Mouse (Mus musculus) cerebral cortex, adult 2 months (tissue): ENCODE data around the gene Cdkal1.

Experiments used
- WGBS: fragments of 180-500 bp; shearing (Covaris S2); methylation state at CpG from one replicate; pipeline ENCODE4 v1.1.7; 2018; 5-methylcytosine and 5-hydroxymethylcytosine counted together

Gene Cdkal1

DNA sequence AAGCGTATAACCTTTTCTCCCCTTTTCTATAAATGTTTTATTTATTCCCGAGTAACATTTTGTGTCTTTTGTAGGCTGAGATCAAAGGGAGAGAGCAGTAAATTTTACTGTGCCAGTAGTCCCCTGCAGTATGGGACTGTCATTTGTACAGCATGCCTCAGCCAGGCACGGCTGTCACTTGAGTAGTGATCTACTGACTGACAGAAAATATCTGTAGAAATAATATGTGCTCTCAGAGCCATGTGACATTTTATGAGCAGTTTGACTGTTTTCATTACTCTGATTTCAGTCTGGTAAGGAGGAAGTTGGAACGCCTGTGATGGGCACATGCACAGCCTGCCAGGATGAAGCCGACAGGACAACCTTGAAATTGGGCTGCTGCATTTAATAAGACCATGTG lies 455.6 kb downstream of the Cdkal1 start:
- WGBS, result 86% methylated on average over 5 of the region's 5 CpGs

- 32% methylated on average over 2 of the region's 2 CpGs for whole genome bisulfite sequencing
Measured at GRCm38 (mm10) chr13:29398456-29398855, 457.0 kb downstream of the Cdkal1 start.

DNA sequence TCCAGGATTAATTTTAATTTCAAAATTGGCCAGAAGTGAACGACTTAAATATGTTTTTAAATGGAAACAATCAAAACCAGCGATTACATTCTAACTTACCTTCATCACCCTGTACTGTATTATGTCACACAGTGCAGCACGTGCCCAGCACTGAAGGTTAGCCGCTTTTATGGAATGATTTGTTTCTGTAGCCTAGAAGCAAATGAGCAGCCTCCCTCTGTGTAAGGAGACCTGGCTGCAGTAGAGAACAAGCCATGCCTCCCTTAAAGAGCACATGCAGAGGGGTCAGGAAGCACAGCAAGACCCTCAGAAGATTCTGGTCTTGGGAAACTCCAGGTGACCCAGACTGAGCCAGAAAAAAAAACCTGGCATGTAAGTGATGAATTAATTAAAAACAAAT lies 459.8 kb downstream of the Cdkal1 start:
- WGBS, result 95% methylated on average over 4 of the region's 4 CpGs

DNA sequence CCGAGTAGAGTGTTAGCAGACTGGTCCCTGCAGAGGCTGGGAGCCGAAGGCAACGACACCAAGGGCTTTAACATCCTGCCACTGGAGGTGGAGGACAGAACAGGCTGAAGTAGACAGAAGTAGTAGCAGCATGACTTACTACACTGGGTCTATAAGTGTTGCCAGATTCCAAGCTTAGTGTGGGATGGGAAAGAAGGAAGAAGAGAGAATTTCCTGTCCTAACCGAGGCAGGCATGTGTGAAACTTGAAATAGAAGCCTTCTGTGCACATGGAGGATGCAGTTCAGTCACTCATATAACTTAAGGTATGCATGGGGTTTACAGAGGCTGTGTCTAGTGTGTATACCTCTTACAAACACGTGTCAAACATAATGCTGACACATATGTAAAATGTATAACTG lies 465.4 kb downstream of the Cdkal1 start:
- WGBS, result 59% methylated on average over 5 of the region's 5 CpGs

DNA sequence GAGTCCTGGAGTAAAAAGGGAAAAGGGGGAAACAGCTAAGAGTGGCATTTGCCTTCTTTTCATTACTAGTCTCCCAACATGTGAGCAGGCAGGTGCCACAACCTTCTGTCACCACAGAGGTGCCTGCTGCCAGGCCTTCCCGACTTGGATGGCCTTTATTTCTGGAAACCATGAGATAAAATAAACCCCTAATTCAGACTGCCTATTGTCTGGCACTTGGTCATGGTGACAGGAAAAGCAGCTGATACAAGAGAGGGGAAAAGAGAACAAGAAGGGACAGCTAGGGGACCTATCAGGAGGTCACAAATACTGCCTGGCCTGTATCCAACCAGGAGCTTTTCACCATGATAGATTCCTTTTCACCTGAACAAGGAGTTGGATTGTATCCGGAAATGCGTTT lies 466.6 kb downstream of the Cdkal1 start:
- 70% methylated on average over 3 of the region's 3 CpGs for WGBS

DNA sequence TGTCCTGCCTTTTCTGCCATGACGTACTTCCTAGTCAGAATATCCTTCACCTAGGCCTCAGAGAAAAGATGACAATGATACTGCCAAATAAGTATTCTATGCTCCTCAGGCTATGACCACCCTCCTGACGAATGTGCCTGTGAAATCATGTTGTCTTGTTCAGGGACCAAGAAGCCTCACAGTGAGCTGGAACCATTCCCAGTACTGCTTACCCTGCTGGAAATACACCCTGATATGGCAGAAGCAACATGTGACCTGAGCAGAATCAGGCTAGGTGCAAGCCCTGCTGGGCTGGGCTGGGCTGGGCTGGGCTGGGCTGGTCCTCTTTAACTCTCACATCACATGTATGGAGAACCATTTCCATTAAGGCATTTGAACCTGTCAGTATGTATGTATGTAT lies 477.9 kb downstream of the Cdkal1 start:
- 72% methylated on average over 2 of the region's 2 CpGs for WGBS

- 58% methylated on average over 3 of the region's 3 CpGs for whole genome bisulfite sequencing
Measured at GRCm38 (mm10) chr13:29371916-29372315, 483.6 kb downstream of the Cdkal1 start.

- WGBS, result 72% methylated on average over 4 of the region's 4 CpGs
Measured at GRCm38 (mm10) chr13:29371466-29371771, 484.1 kb downstream of the Cdkal1 start.

GRCm38 (mm10) chr13:29370731-29371465 lies 484.6 kb downstream of the Cdkal1 start:
- 62% methylated on average over 5 of the region's 5 CpGs for WGBS

DNA sequence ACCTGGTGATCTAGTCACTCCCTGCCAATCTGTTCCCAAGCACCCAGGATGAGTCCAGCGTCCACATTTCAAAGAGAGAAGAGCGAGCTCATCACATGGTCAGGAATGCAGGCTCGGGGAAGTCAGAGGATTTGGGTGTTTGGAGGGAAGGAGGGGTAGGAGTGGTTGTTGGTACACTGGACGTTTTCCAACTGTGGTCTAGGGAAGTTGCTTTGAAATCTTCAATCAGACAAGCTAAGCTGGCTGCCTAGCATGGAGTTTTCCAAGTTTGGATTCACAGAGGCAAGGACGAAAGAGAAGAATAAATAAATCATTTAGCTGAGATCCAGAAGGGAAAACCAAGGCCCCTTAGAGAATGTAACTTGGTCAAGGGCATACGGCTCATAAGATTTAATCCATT lies 486.7 kb downstream of the Cdkal1 start:
- 65% methylated on average over 6 of the region's 6 CpGs for WGBS

- 73% methylated on average over 13 of the region's 13 CpGs for WGBS
Measured at GRCm38 (mm10) chr13:29364901-29365625, 490.4 kb downstream of the Cdkal1 start.

- WGBS, result 36% methylated on average over 6 of the region's 6 CpGs
Measured at GRCm38 (mm10) chr13:29364009-29364408, 491.5 kb downstream of the Cdkal1 start.

GRCm38 (mm10) chr13:29361842-29362241 lies 493.6 kb downstream of the Cdkal1 start:
- WGBS, result 93% methylated on average over 4 of the region's 4 CpGs

DNA sequence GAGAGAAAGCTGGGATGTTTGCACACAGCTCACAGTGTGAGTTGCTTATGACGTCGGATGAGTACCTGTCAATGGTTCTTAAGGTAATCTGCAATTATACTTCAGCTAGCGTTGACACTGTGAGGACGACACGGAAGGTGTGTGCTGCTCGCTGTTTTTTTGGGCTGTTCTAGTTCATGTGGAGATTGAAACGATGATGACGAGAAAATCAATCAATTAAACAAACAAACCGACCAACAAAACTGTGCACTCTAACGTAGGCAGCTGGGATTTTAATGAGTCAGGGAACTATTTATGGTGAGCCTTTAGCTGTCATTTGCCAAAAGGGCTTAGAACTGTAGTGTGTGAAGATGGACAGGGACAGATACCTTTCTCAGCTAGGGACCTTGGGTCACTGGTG lies 494.6 kb downstream of the Cdkal1 start:
- WGBS, result 88% methylated on average over 10 of the region's 10 CpGs

DNA sequence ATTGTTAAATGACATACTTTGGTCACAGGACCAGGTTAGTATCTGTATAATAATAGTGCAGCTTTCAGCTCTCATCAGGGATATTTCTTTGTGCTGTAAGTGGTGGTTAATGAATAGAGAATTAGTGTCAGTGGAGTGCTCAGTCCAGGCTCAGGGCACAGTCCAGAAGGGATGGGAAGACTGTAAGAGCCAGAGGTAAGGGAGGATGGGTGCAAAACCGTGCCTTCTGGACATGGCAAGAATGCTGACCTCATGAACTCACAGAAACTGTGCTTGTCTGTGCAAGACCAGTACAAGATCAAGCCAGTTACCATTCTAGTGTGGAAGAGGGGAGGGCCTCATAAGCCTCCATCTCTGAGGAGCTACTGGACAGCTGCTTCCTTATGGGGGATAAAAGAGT lies 496.1 kb downstream of the Cdkal1 start:
- 97% methylated on average over 1 of the region's 1 CpGs for WGBS

DNA sequence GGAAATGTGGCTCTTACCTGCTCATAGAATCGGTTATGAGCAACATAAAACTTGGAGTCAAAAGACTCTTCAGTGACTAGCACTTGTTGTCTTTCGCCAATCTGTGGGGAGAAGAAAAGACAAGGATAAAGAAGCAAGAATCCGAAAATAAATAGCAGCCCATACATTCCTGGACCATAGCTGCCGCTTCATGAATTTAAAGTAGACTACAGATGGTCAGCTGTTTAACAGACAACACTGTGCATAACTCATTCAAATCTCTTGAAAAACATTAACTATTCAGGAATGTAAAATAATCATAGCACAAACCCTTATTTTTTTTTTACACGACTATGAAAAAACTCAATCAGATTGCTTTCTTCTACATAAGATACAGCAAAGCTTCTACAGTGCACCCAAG lies 498.0 kb downstream of the Cdkal1 start:
- WGBS, result 66% methylated on average over 5 of the region's 5 CpGs

DNA sequence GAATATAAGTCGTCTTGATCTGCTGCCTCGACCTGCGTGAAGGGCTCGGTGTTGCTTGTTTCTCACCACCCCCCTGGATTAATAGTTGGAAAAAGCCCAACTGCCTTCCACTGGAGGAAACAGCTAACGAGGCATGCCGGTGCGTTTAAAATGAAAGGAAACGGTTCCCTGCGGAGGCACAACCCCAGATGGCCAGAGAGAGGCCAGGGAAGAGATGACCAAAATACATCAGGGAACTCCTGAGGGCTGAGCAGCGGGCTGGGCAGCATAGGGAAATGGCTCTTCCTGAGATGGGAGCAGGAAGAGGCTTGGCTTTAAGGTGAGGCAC lies 499.4 kb downstream of the Cdkal1 start:
- WGBS, result 55% methylated on average over 10 of the region's 10 CpGs

- WGBS, result 63% methylated on average over 3 of the region's 3 CpGs
Measured at GRCm38 (mm10) chr13:29355484-29356157, 499.9 kb downstream of the Cdkal1 start.

DNA sequence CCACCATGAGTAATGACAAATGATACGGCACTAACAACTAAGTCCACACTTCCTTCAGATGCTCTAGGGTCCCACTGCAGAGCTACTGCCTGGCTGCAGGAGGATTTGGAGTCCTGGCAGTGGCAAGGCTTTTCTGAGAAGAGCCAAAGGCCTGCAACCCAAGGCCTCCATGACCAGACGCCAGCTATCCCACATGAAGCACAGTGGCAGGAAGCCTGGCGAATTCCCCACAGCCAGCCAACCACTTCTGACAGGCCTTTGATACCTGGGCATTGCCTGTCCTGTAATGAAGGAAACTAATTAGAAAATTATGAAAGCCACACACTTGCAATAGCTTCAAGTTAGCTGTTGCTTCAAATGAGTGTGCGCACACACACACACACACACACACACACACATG lies 500.5 kb downstream of the Cdkal1 start:
- 93% methylated on average over 4 of the region's 4 CpGs for WGBS

DNA sequence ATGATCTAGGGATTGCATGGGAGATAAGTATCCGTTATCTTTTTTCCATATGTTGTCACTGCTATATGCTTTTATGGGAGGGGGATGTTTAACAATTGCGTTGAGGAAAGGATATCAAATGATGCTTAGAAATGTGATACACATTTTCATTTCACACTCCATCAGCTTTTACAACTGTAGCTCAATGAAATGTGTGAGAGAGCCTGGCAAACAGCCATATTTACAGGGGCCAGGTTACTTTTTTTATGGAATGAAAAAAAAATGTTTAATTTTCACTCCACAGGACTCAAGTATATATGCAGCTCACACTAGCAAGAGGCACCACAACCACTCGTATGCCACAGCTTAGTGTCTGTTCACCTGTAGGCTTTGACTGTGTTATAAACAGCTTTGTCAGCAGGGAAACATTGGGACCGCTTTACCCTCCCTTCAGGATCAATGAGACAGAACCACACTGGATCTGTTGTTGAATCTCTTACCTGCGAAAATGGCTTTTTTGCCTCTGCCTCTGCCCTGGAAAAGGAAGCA lies 501.5 kb downstream of the Cdkal1 start:
- WGBS, result 95% methylated on average over 5 of the region's 5 CpGs

- WGBS, result 97% methylated on average over 9 of the region's 9 CpGs
Measured at GRCm38 (mm10) chr13:29351023-29351684, 504.3 kb downstream of the Cdkal1 start.

DNA sequence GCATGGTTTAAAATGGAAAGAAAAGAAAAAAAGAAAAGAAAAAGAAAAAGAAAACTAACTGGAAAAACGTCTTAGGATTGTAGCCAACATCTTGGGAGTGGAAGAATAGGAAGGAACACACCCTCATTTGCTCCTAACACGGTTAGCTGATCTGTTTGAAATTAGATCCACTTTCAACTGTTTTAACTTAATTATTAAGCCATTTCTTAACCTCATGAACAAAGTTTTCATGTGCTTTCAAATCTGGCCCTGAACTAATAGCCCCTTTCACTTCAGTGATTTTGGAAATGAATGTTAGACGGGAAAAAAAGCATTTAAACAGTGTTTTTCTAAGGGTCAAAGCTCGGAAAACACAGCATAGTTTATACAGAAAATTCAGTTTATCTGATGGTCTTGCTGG lies 505.5 kb downstream of the Cdkal1 start:
- WGBS, result 77% methylated on average over 4 of the region's 4 CpGs
